Mouse (Mus musculus): ENCODE measurements at regions not wholly inside any gene's neighbourhood (a gene's known extent, or its start where the extent isn't known, plus 50 kb on each side); places are given as distances from the start of the nearest gene placed in this dataset.

DNA sequence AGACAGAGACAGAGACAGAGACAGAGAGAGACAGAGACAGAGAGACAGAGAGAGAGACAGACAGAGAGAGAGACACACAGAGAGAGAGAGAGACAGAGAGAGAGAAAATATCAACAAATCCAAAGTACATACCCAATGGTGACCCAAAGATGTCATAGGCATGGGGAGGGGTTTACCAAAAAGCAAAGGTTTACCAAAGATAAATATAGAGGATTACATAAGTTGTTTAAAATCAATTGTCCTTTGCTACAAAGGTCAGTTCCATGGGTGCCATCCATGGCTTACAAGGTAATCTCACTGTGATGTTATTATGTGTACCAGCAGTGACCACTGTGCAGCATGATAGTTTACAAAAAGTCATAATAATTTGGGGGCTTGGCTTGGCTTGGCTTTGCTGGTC, 88.7 kb upstream of the Trim24 start:
- no peak for TF ChIP-seq CTCF (IDR thresholded peaks at IDR 0.05; ENCODE audit: low read depth, low read length)
- no peak for TF ChIP-seq POLR2A (IDR thresholded peaks at IDR 0.05; ENCODE audit: insufficient read depth, low read length)
